Mouse (Mus musculus): ENCODE measurements around the gene Rwdd2a. TPM values are rescaled to one million over a fixed set of nuclear protein-coding genes. Genes with fewer than 3 reads are reported as not detected.

The Rwdd2a gene
- polyA plus RNA-seq, 1 experiment from 2014 or later = 2.2 TPM

GRCm38 (mm10) chr9:86599723-86600303, 28.0 kb downstream of the Rwdd2a start:
- H3K9me3 ChIP-seq (ENCODE audit: control insufficient read depth, low read length) = no peaks in the 10 kb centered on the region
- no peak overlapping the region for H3K4me3 ChIP-seq (ENCODE audit: low read depth, low read length)
- no peak overlapping the region for H3K9ac ChIP-seq (ENCODE audit: low read length)
- DNase-seq (ENCODE audit: low spot score) (no peak), ATAC-seq (ENCODE audit: insufficient number of reproducible peaks, low FRiP score, low TSS enrichment, low read depth) (no peak)
- no peaks in the 10 kb centered on the region for H3K4me1 ChIP-seq (ENCODE audit: control insufficient read depth, insufficient read depth, low read length)
- H3K36me3 ChIP-seq (ENCODE audit: control insufficient read depth, insufficient read depth, low read length) = no peaks in the 10 kb centered on the region
- H3K27me3 ChIP-seq (ENCODE audit: control insufficient read depth, insufficient read depth, low read length) = no peaks in the 10 kb centered on the region
- H3K4me2 ChIP-seq (ENCODE audit: low read depth, severe bottlenecking) = no peak overlapping the region
- H3K27ac ChIP-seq (replicated peaks; ENCODE audit: low read depth, low read length) = no peak overlapping the region
- 51% methylated on average over 8 of the region's 8 CpGs for WGBS

- ATAC-seq (ENCODE audit: insufficient number of reproducible peaks, low FRiP score, low TSS enrichment, low read depth) (no peak), DNase-seq (ENCODE audit: low spot score) (no peak)
- H3K4me1 ChIP-seq (ENCODE audit: control insufficient read depth, insufficient read depth, low read length) = no peaks in the 10 kb centered on the region
- H3K9me3 ChIP-seq (ENCODE audit: control insufficient read depth, low read length) = no peaks in the 10 kb centered on the region
- no peak overlapping the region for H3K4me3 ChIP-seq (ENCODE audit: low read depth, low read length)
- 89% methylated on average over 6 of the region's 6 CpGs for WGBS
- H3K4me2 ChIP-seq (ENCODE audit: low read depth, severe bottlenecking) = no peak overlapping the region
- no peak overlapping the region for H3K9ac ChIP-seq (ENCODE audit: low read length)
- H3K27me3 ChIP-seq (ENCODE audit: control insufficient read depth, insufficient read depth, low read length) = no peaks in the 10 kb centered on the region
- no peak overlapping the region for H3K27ac ChIP-seq (replicated peaks; ENCODE audit: low read depth, low read length)
- H3K36me3 ChIP-seq (ENCODE audit: control insufficient read depth, insufficient read depth, low read length) = no peaks in the 10 kb centered on the region
Measured at GRCm38 (mm10) chr9:86605776-86606175, 34.0 kb downstream of the Rwdd2a start.

GRCm38 (mm10) chr9:86612091-86612490, 40.3 kb downstream of the Rwdd2a start:
- WGBS = 88% methylated on average over 4 of the region's 4 CpGs
- ATAC-seq (ENCODE audit: insufficient number of reproducible peaks, low FRiP score, low TSS enrichment, low read depth) (no peak), DNase-seq (ENCODE audit: low spot score) (no peak)
- Histone ChIP-seq H3K4me1 (ENCODE audit: control insufficient read depth, insufficient read depth, low read length) (no peaks in the 10 kb centered on the region), H3K4me3 (ENCODE audit: low read depth, low read length) (no peak overlapping the region), H3K4me2 (ENCODE audit: low read depth, severe bottlenecking) (no peak overlapping the region), H3K9me3 (ENCODE audit: control insufficient read depth, low read length) (no peaks in the 10 kb centered on the region), H3K27ac (replicated peaks; ENCODE audit: low read depth, low read length) (no peak overlapping the region), H3K36me3 (ENCODE audit: control insufficient read depth, insufficient read depth, low read length) (no peaks in the 10 kb centered on the region), H3K9ac (ENCODE audit: low read length) (no peak overlapping the region), H3K27me3 (ENCODE audit: control insufficient read depth, insufficient read depth, low read length) (no peaks in the 10 kb centered on the region)

- Histone ChIP-seq H3K9ac (ENCODE audit: low read length) (no peak overlapping the region), H3K36me3 (ENCODE audit: control insufficient read depth, insufficient read depth, low read length) (no peaks in the 10 kb centered on the region), H3K4me2 (ENCODE audit: low read depth, severe bottlenecking) (no peak overlapping the region), H3K4me1 (ENCODE audit: control insufficient read depth, insufficient read depth, low read length) (no peaks in the 10 kb centered on the region), H3K4me3 (ENCODE audit: low read depth, low read length) (no peak overlapping the region), H3K27me3 (ENCODE audit: control insufficient read depth, insufficient read depth, low read length) (no peaks in the 10 kb centered on the region), H3K9me3 (ENCODE audit: control insufficient read depth, low read length) (no peaks in the 10 kb centered on the region), H3K27ac (replicated peaks; ENCODE audit: low read depth, low read length) (no peak overlapping the region)
- DNase-seq (ENCODE audit: low spot score) = no peak
- WGBS = 90% methylated on average over 1 of the region's 1 CpGs
- ATAC-seq (ENCODE audit: insufficient number of reproducible peaks, low FRiP score, low TSS enrichment, low read depth) = no peak
Measured at GRCm38 (mm10) chr9:86615765-86616164, 44.0 kb downstream of the Rwdd2a start.

GRCm38 (mm10) chr9:86617837-86618492, 46.2 kb downstream of the Rwdd2a start:
- Histone ChIP-seq H3K9me3 (ENCODE audit: control insufficient read depth, low read length) (no peaks in the 10 kb centered on the region), H3K9ac (ENCODE audit: low read length) (no peak overlapping the region), H3K27ac (replicated peaks; ENCODE audit: low read depth, low read length) (no peak overlapping the region), H3K36me3 (ENCODE audit: control insufficient read depth, insufficient read depth, low read length) (no peaks in the 10 kb centered on the region), H3K4me2 (ENCODE audit: low read depth, severe bottlenecking) (no peak overlapping the region), H3K27me3 (ENCODE audit: control insufficient read depth, insufficient read depth, low read length) (no peaks in the 10 kb centered on the region), H3K4me1 (ENCODE audit: control insufficient read depth, insufficient read depth, low read length) (no peaks in the 10 kb centered on the region), H3K4me3 (ENCODE audit: low read depth, low read length) (no peak overlapping the region)
- ATAC-seq (ENCODE audit: insufficient number of reproducible peaks, low FRiP score, low TSS enrichment, low read depth) (no peak), DNase-seq (ENCODE audit: low spot score) (no peak)
- 80% methylated on average over 7 of the region's 7 CpGs for WGBS

GRCm38 (mm10) chr9:86619341-86620139, 47.7 kb downstream of the Rwdd2a start:
- 91% methylated on average over 10 of the region's 10 CpGs for WGBS
- no peaks in the 10 kb centered on the region for H3K4me1 ChIP-seq (ENCODE audit: control insufficient read depth, insufficient read depth, low read length)
- H3K4me2 ChIP-seq (ENCODE audit: low read depth, severe bottlenecking) = no peak overlapping the region
- ATAC-seq (ENCODE audit: insufficient number of reproducible peaks, low FRiP score, low TSS enrichment, low read depth) (no peak), DNase-seq (ENCODE audit: low spot score) (no peak)
- H3K27ac ChIP-seq (replicated peaks; ENCODE audit: low read depth, low read length) = no peak overlapping the region
- H3K4me3 ChIP-seq (ENCODE audit: low read depth, low read length) = no peak overlapping the region
- H3K9ac ChIP-seq (ENCODE audit: low read length) = no peak overlapping the region
- H3K27me3 ChIP-seq (ENCODE audit: control insufficient read depth, insufficient read depth, low read length) = no peaks in the 10 kb centered on the region
- no peaks in the 10 kb centered on the region for H3K36me3 ChIP-seq (ENCODE audit: control insufficient read depth, insufficient read depth, low read length)
- H3K9me3 ChIP-seq (ENCODE audit: control insufficient read depth, low read length) = no peaks in the 10 kb centered on the region

- H3K9me3 ChIP-seq (ENCODE audit: control insufficient read depth, low read length) = no peaks in the 10 kb centered on the region
- H3K36me3 ChIP-seq (ENCODE audit: control insufficient read depth, insufficient read depth, low read length) = no peaks in the 10 kb centered on the region
- ATAC-seq (ENCODE audit: insufficient number of reproducible peaks, low FRiP score, low TSS enrichment, low read depth) (no peak), DNase-seq (ENCODE audit: low spot score) (peak; percentile 7)
- H3K9ac ChIP-seq (ENCODE audit: low read length) = no peak overlapping the region
- H3K27me3 ChIP-seq (ENCODE audit: control insufficient read depth, insufficient read depth, low read length) = no peaks in the 10 kb centered on the region
- H3K4me2 ChIP-seq (ENCODE audit: low read depth, severe bottlenecking) = no peak overlapping the region
- WGBS = 89% methylated on average over 2 of the region's 2 CpGs
- no peak overlapping the region for H3K4me3 ChIP-seq (ENCODE audit: low read depth, low read length)
- no peak overlapping the region for H3K27ac ChIP-seq (replicated peaks; ENCODE audit: low read depth, low read length)
- no peaks in the 10 kb centered on the region for H3K4me1 ChIP-seq (ENCODE audit: control insufficient read depth, insufficient read depth, low read length)
Measured at GRCm38 (mm10) chr9:86622062-86622461, 50.3 kb downstream of the Rwdd2a start.

- Histone ChIP-seq H3K36me3 (ENCODE audit: control insufficient read depth, insufficient read depth, low read length) (no peaks in the 10 kb centered on the region), H3K27me3 (ENCODE audit: control insufficient read depth, insufficient read depth, low read length) (no peaks in the 10 kb centered on the region), H3K4me1 (ENCODE audit: control insufficient read depth, insufficient read depth, low read length) (no peaks in the 10 kb centered on the region), H3K27ac (replicated peaks; ENCODE audit: low read depth, low read length) (no peak overlapping the region), H3K9me3 (ENCODE audit: control insufficient read depth, low read length) (no peaks in the 10 kb centered on the region), H3K4me2 (ENCODE audit: low read depth, severe bottlenecking) (no peak overlapping the region), H3K9ac (ENCODE audit: low read length) (no peak overlapping the region), H3K4me3 (ENCODE audit: low read depth, low read length) (no peak overlapping the region)
- no peak for DNase-seq (ENCODE audit: low spot score)
- ATAC-seq (ENCODE audit: insufficient number of reproducible peaks, low FRiP score, low TSS enrichment, low read depth) = no peak
- 89% methylated on average over 12 of the region's 12 CpGs for WGBS
Measured at GRCm38 (mm10) chr9:86624039-86624438, 52.2 kb downstream of the Rwdd2a start.
